Mouse (Mus musculus) C2C12 (cell line): ENCODE results near the gene Idh2. TPM values are rescaled to one million over a fixed set of nuclear protein-coding genes. Genes with fewer than 3 reads are reported as not detected.
"Not testable (repeated sequence)": the region's sequence is repeated elsewhere in the genome, so short reads cannot be mapped to it uniquely, and the experiment has no call there.

Experiments used
- H3K27me3 ChIP-seq: one replicate; pipeline ENCODE4 v1.6.1; 2011; ENCODE audit not compliant: control insufficient read depth, insufficient read depth, insufficient read length
- H3K36me3 ChIP-seq: one replicate; pipeline ENCODE4 v1.6.1; 2011; ENCODE audit not compliant: control insufficient read depth, insufficient read depth
- H3K4me3 ChIP-seq: one replicate; pipeline ENCODE4 v1.5.1; 2011; ENCODE audit warnings: mild to moderate bottlenecking, control low read depth; ENCODE audit not compliant: poor library complexity, insufficient read depth, severe bottlenecking
- H3K79me2 ChIP-seq: one replicate; pipeline ENCODE4 v1.6.1; 2011; ENCODE audit not compliant: control insufficient read depth, insufficient read depth
- H3K79me3 ChIP-seq: one replicate; pipeline ENCODE4 v1.6.1; 2011; ENCODE audit warnings: low read depth, control low read depth
- H3ac ChIP-seq: one replicate; pipeline ENCODE3; 2011; ENCODE audit warnings: low read depth; ENCODE audit not compliant: control insufficient read depth, insufficient read length
- CEBPB ChIP-seq: IDR thresholded peaks from one replicate; pipeline ENCODE4 v1.6.1; 2011; ENCODE audit warnings: low read depth, mild to moderate bottlenecking, control low read depth, moderate library complexity
- CTCF ChIP-seq: IDR thresholded peaks from one replicate; pipeline ENCODE4 v1.5.1; 2011; ENCODE audit not compliant: control insufficient read depth, insufficient read depth, insufficient read length
- FOSL1 ChIP-seq: IDR thresholded peaks from one replicate; pipeline ENCODE4 v1.8.0; 2011; ENCODE audit warnings: mild to moderate bottlenecking, low read length; ENCODE audit not compliant: poor library complexity, insufficient read depth, severe bottlenecking
- MAX ChIP-seq: IDR thresholded peaks from one replicate; pipeline ENCODE4 v1.6.1; 2011; ENCODE audit warnings: mild to moderate bottlenecking, control low read depth
- MYOD1 ChIP-seq: IDR thresholded peaks from one replicate; pipeline ENCODE4 v1.6.1; 2011; ENCODE audit warnings: low read depth; ENCODE audit not compliant: control insufficient read depth, insufficient read length
- MYOG ChIP-seq: IDR thresholded peaks from one replicate; pipeline ENCODE4 v1.6.1; 2011; ENCODE audit not compliant: control insufficient read depth, insufficient read length; ENCODE audit errors: extremely low read depth
- USF1 ChIP-seq: IDR thresholded peaks from one replicate; pipeline ENCODE4 v1.6.1; 2011; ENCODE audit warnings: low read depth, mild to moderate bottlenecking, control low read depth, moderate library complexity
- polyA plus RNA-seq: library from polyadenylated mRNA; unstranded; fragments of >200 nt; fragmentation: generic; extraction: Trizol; gene quantifications from one replicate; pipeline ENCODE4 v1.2.1, GENCODE M21; 2012; ENCODE audit warnings: missing spikeins

Idh2 gene
- polyA plus RNA-seq, 1 experiment = 244 TPM

- TF ChIP-seq USF1 = no peak
- TF ChIP-seq MAX = no peak
- TF ChIP-seq CEBPB = no peak
- no peak for TF ChIP-seq MYOD1
- TF ChIP-seq CTCF = no peak
- no peak for TF ChIP-seq FOSL1
- TF ChIP-seq MYOG = no peak
- Histone ChIP-seq H3ac (no peak overlapping the region), H3K36me3 (no peaks in the 10 kb centered on the region), H3K27me3 (no peaks in the 10 kb centered on the region), H3K79me2 (peaks cover 12% of the 10 kb centered on the region), H3K4me3 (no peak overlapping the region), H3K79me3 (peaks cover 4% of the 10 kb centered on the region)
These were observed 57.4 kb downstream of the Idh2 start for GRCm38 (mm10) chr7:80057781-80058180.

- Histone ChIP-seq H3ac (no peak overlapping the region), H3K27me3 (no peaks in the 10 kb centered on the region), H3K4me3 (no peak overlapping the region), H3K79me3 (peaks cover 4% of the 10 kb centered on the region), H3K36me3 (no peaks in the 10 kb centered on the region), H3K79me2 (peaks cover 12% of the 10 kb centered on the region)
- no peak for TF ChIP-seq FOSL1
- TF ChIP-seq MAX = no peak
- no peak for TF ChIP-seq USF1
- no peak for TF ChIP-seq MYOD1
- TF ChIP-seq CTCF = no peak
- no peak for TF ChIP-seq CEBPB
- no peak for TF ChIP-seq MYOG
These were observed 58.0 kb downstream of the Idh2 start for GRCm38 (mm10) chr7:80057002-80057691.

- Histone ChIP-seq H3K79me3 (peaks cover 4% of the 10 kb centered on the region), H3K27me3 (no peaks in the 10 kb centered on the region), H3K4me3 (no peak overlapping the region), H3K36me3 (no peaks in the 10 kb centered on the region), H3ac (no peak overlapping the region), H3K79me2 (peaks cover 12% of the 10 kb centered on the region)
- TF ChIP-seq MYOD1 (no peak), MAX (no peak), FOSL1 (no peak), CTCF (no peak), MYOG (no peak), CEBPB (no peak), USF1 (no peak)
These were observed 59.4 kb downstream of the Idh2 start for GRCm38 (mm10) chr7:80055781-80056180.

GRCm38 (mm10) chr7:80053147-80053546, 62.0 kb downstream of the Idh2 start:
- no peaks in the 10 kb centered on the region for H3K36me3 ChIP-seq
- no peaks in the 10 kb centered on the region for H3K27me3 ChIP-seq
- peaks cover 6% of the 10 kb centered on the region for H3K79me2 ChIP-seq
- H3K4me3 ChIP-seq = no peak overlapping the region
- peaks cover 5% of the 10 kb centered on the region for H3K79me3 ChIP-seq
- no peak overlapping the region for H3ac ChIP-seq
- TF ChIP-seq MAX (no peak), CEBPB (no peak), FOSL1 (no peak), CTCF (no peak), USF1 (no peak), MYOD1 (no peak), MYOG (no peak)

GRCm38 (mm10) chr7:80052261-80052660, 62.9 kb downstream of the Idh2 start:
- Histone ChIP-seq H3K36me3 (no peaks in the 10 kb centered on the region), H3K27me3 (no peaks in the 10 kb centered on the region), H3K79me3 (peaks cover 5% of the 10 kb centered on the region), H3K79me2 (no peaks in the 10 kb centered on the region), H3K4me3 (no peak overlapping the region), H3ac (no peak overlapping the region)
- TF ChIP-seq MYOD1 (no peak), FOSL1 (no peak), MAX (no peak)

- TF ChIP-seq CTCF (no peak), FOSL1 (no peak), USF1 (no peak), CEBPB (no peak), MYOD1 (no peak), MAX (no peak), MYOG (no peak)
- Histone ChIP-seq H3K27me3 (no peaks in the 10 kb centered on the region), H3K4me3 (no peak overlapping the region), H3K79me2 (no peaks in the 10 kb centered on the region), H3K36me3 (no peaks in the 10 kb centered on the region), H3ac (no peak overlapping the region), H3K79me3 (peaks cover 5% of the 10 kb centered on the region)
These were observed 63.4 kb downstream of the Idh2 start for GRCm38 (mm10) chr7:80051835-80052234.

GRCm38 (mm10) chr7:80050382-80050781, 64.8 kb downstream of the Idh2 start:
- H3K79me3 ChIP-seq, H3K4me3 ChIP-seq, H3K27me3 ChIP-seq, H3K79me2 ChIP-seq, H3K36me3 ChIP-seq, H3ac ChIP-seq: not testable (repeated sequence)
